Mouse (Mus musculus) mouse trophoblast stem cell (cell line): ENCODE results near the gene Mapt.

ENCODE experiments used
- in situ Hi-C, 2 experiments: fragments of 300-500 bp; cut with MseI, MboI; formaldehyde crosslinking; loops; 2 replicates in 1 of 2; 3 replicates in 1 of 2; pipeline ENCODE4 v1.15.1; 2025

Gene Mapt

DNA sequence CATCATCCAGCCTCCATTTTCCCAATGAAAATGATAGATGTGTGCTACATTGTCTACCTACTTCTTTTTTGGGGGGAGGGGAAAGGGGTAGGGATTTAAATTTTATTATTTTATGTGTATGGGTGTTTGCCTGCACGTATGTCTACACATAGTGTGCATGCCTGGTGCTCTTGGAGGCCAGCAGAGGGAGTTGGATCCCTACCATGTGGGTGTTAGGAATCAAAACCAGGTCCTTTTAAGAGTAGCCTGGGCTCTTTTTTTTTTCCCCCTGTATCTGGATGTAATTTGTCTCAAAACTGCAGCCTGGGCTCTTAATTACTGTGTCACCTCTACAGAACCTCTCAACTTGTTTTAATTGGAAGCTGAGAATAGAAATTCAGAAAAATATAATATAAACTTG is 148.4 kb downstream of the Mapt start:
- in situ Hi-C loops: no loop called here
